Mouse (Mus musculus) cerebellum, adult 2 months (tissue): Measurements from ENCODE around the gene Ell3.

Experiments used
- CTCF ChIP-seq: fragments of 200-500 bp; IDR thresholded peaks from 2 replicates; pipeline ENCODE4 v1.5.1; 2011; ENCODE audit warnings: low read depth, mild to moderate bottlenecking, control low read depth, low read length, moderate library complexity, borderline replicate concordance; ENCODE audit not compliant: insufficient read depth
- POLR2A ChIP-seq: fragments of 200-500 bp; IDR thresholded peaks from 2 replicates; pipeline ENCODE4 v1.6.1; 2011; ENCODE audit warnings: low read length, control low read depth, borderline replicate concordance; ENCODE audit not compliant: insufficient read depth

DNA sequence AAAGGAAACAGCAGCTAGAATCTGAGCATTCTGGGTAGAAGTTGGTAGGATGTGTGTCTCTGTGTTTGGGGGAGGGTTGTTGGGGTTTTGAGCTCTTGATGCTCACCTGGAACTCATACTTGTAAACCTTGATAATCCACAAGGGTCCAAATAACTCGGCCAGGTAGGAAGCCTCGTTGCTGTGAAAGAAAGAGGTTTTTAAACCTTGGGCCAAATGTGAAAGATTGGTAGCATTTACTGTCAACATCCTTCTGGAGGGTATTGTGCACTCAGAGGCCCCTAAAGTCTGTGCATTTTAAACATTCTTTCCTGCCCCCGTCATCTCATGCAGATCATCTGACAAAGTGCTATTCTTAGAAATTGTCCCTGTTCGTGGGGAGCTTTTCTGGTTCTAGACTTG, 8.9 kb upstream of the Ell3 start, which contains the start of gene Hypk:
- TF ChIP-seq POLR2A (no peak), CTCF (no peak)
